Mouse (Mus musculus): ENCODE data around the gene Csk. TPM values are rescaled to one million over a fixed set of nuclear protein-coding genes. Genes with fewer than 3 reads are reported as not detected.

Csk gene
- polyA plus RNA-seq, 1 experiment: 66.2 TPM

- H3K79me2 ChIP-seq (ENCODE audit: control insufficient read depth, insufficient read depth): peaks cover 59% of the 10 kb centered on the region
Measured at GRCm38 (mm10) chr9:57644442-57644943, 8.9 kb downstream of the Csk start.

GRCm38 (mm10) chr9:57643856-57644180, 9.6 kb downstream of the Csk start:
- Histone ChIP-seq H3ac (ENCODE audit: control insufficient read depth, insufficient read length, low read depth) (peak overlapping the region; percentile 19), H3K79me2 (ENCODE audit: control insufficient read depth, insufficient read depth) (peaks cover 66% of the 10 kb centered on the region), H3K4me3 (ENCODE audit: insufficient read depth, poor library complexity, severe bottlenecking) (no peak overlapping the region), H3K27me3 (ENCODE audit: control insufficient read depth, insufficient read depth, insufficient read length) (no peaks in the 10 kb centered on the region), H3K79me3 (ENCODE audit: low read depth) (peaks cover 57% of the 10 kb centered on the region), H3K36me3 (ENCODE audit: control insufficient read depth, insufficient read depth) (peaks cover 7% of the 10 kb centered on the region)
- TF ChIP-seq MYOG (IDR thresholded peaks at IDR 0.05; ENCODE audit: control insufficient read depth, extremely low read depth, insufficient read length) (no peak), USF1 (IDR thresholded peaks at IDR 0.05; ENCODE audit: low read depth) (no peak), CEBPB (IDR thresholded peaks at IDR 0.05; ENCODE audit: low read depth) (no peak), MAX (IDR thresholded peaks at IDR 0.05) (no peak), CTCF (IDR thresholded peaks at IDR 0.05; ENCODE audit: control insufficient read depth, insufficient read depth, insufficient read length) (no peak), MYOD1 (IDR thresholded peaks at IDR 0.05; ENCODE audit: control insufficient read depth, insufficient read length, low read depth) (no peak), FOSL1 (IDR thresholded peaks at IDR 0.05; ENCODE audit: insufficient read depth, low read length, poor library complexity, severe bottlenecking) (no peak)

More at GRCm38 (mm10) chr9:57644442-57644943, 8.9 kb downstream of the Csk start:
- H3K36me3 ChIP-seq (ENCODE audit: control insufficient read depth, insufficient read depth): peaks cover 7% of the 10 kb centered on the region
- H3K79me3 ChIP-seq (ENCODE audit: low read depth): peaks cover 50% of the 10 kb centered on the region
- H3K27me3 ChIP-seq (ENCODE audit: control insufficient read depth, insufficient read depth, insufficient read length): no peaks in the 10 kb centered on the region
- TF ChIP-seq MYOD1 (IDR thresholded peaks at IDR 0.05; ENCODE audit: control insufficient read depth, insufficient read length, low read depth): no peak
- TF ChIP-seq USF1 (IDR thresholded peaks at IDR 0.05; ENCODE audit: low read depth): no peak
- no peak for TF ChIP-seq CTCF (IDR thresholded peaks at IDR 0.05; ENCODE audit: control insufficient read depth, insufficient read depth, insufficient read length)
- no peak for TF ChIP-seq MAX (IDR thresholded peaks at IDR 0.05)
- peak overlapping the region; percentile 98 for H3ac ChIP-seq (ENCODE audit: control insufficient read depth, insufficient read length, low read depth)
- H3K4me3 ChIP-seq (ENCODE audit: insufficient read depth, poor library complexity, severe bottlenecking): peak overlapping the region; percentile 79

DNA sequence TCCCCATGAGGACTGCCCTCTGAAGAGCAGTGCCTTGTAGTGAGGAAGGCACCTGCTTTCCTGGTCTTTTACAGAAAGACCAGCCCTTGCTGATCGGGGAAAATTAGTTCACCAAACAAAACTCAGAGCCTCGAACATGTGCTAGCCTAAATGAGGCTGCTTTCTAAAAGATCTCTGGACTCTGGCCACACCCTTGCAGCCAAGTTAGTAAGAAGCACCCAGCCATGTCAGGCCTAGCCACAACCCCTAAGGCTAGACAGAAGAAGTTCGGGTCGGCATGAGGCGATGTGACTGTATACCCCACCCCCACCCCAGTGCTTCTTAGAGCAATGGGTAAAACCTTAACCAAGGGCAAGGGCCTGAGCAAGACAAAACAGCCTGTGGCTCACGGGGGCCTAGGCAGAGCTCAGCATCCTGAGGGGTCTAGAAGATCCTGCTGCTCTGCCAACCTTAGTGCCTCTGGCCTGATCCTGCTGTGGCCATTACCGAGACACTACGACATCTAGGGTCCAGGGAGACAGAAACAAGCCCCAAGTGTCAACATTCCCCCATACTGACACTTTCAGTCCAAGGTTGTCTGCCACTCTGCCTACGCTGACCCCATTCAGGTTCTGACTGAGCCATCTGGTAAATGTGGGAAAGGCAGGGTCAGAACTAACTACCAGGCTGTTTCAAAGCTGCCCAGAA, 10.1 kb downstream of the Csk start:
- peaks cover 71% of the 10 kb centered on the region for H3K79me2 ChIP-seq (ENCODE audit: control insufficient read depth, insufficient read depth)
- no peak for TF ChIP-seq FOSL1 (IDR thresholded peaks at IDR 0.05; ENCODE audit: insufficient read depth, low read length, poor library complexity, severe bottlenecking)
- TF ChIP-seq MAX (IDR thresholded peaks at IDR 0.05): no peak
- no peak for TF ChIP-seq CEBPB (IDR thresholded peaks at IDR 0.05; ENCODE audit: low read depth)
- no peak for TF ChIP-seq CTCF (IDR thresholded peaks at IDR 0.05; ENCODE audit: control insufficient read depth, insufficient read depth, insufficient read length)
- no peak for TF ChIP-seq USF1 (IDR thresholded peaks at IDR 0.05; ENCODE audit: low read depth)
- no peak for TF ChIP-seq MYOG (IDR thresholded peaks at IDR 0.05; ENCODE audit: control insufficient read depth, extremely low read depth, insufficient read length)
- no peak for TF ChIP-seq MYOD1 (IDR thresholded peaks at IDR 0.05; ENCODE audit: control insufficient read depth, insufficient read length, low read depth)
- H3ac ChIP-seq (ENCODE audit: control insufficient read depth, insufficient read length, low read depth): peak overlapping the region; percentile 19
- H3K4me3 ChIP-seq (ENCODE audit: insufficient read depth, poor library complexity, severe bottlenecking): no peak overlapping the region
- H3K27me3 ChIP-seq (ENCODE audit: control insufficient read depth, insufficient read depth, insufficient read length): no peaks in the 10 kb centered on the region
- peaks cover 62% of the 10 kb centered on the region for H3K79me3 ChIP-seq (ENCODE audit: low read depth)
- peaks cover 7% of the 10 kb centered on the region for H3K36me3 ChIP-seq (ENCODE audit: control insufficient read depth, insufficient read depth)

DNA sequence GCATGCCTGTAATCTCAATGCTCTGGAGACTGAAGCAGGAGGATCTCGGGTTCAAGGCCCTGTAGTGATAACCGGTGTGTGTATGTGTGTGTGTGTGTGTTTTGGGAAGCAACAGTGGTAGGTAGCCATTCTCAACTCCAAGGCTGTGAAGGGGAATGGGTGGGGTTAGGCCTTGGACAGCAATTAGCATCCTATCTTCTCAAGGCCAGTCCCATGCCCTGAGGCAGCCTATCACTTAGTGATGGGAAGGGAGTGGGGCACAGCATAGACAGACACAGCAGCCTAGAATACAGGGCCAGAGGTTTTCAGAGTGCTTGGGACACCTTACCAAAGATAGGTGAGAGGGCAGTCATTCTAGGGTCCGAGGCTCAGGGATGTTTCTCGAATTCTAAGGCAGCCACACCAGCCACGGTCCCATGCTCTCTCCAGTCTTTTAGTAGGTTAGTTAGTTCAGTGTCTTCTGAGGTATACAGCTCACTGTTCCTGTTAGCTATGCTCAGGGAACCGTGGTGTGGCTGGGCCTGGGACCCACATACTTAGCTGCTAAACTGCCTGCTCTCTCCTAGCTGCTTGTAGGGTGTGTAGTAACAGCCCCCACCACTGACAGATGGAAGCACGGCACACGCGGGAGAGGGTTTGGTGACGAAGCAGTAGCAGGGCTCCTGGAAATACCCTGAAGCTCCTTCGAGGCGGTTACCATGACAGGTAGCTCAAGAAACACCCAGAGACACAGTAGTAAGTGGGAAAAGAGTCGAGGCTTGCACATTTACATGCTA, 11.5 kb downstream of the Csk start:
- no peaks in the 10 kb centered on the region for H3K27me3 ChIP-seq (ENCODE audit: control insufficient read depth, insufficient read depth, insufficient read length)
- H3K36me3 ChIP-seq (ENCODE audit: control insufficient read depth, insufficient read depth): peaks cover 7% of the 10 kb centered on the region
- no peak overlapping the region for H3ac ChIP-seq (ENCODE audit: control insufficient read depth, insufficient read length, low read depth)
- TF ChIP-seq CEBPB (IDR thresholded peaks at IDR 0.05; ENCODE audit: low read depth) (no peak), USF1 (IDR thresholded peaks at IDR 0.05; ENCODE audit: low read depth) (no peak), CTCF (IDR thresholded peaks at IDR 0.05; ENCODE audit: control insufficient read depth, insufficient read depth, insufficient read length) (no peak), FOSL1 (IDR thresholded peaks at IDR 0.05; ENCODE audit: insufficient read depth, low read length, poor library complexity, severe bottlenecking) (no peak), MYOG (IDR thresholded peaks at IDR 0.05; ENCODE audit: control insufficient read depth, extremely low read depth, insufficient read length) (no peak), MYOD1 (IDR thresholded peaks at IDR 0.05; ENCODE audit: control insufficient read depth, insufficient read length, low read depth) (no peak), MAX (IDR thresholded peaks at IDR 0.05) (no peak)
- H3K79me2 ChIP-seq (ENCODE audit: control insufficient read depth, insufficient read depth): peaks cover 84% of the 10 kb centered on the region
- H3K4me3 ChIP-seq (ENCODE audit: insufficient read depth, poor library complexity, severe bottlenecking): no peak overlapping the region
- peaks cover 75% of the 10 kb centered on the region for H3K79me3 ChIP-seq (ENCODE audit: low read depth)

- TF ChIP-seq MYOD1 (IDR thresholded peaks at IDR 0.05; ENCODE audit: control insufficient read depth, insufficient read length, low read depth) (no peak), CEBPB (IDR thresholded peaks at IDR 0.05; ENCODE audit: low read depth) (no peak), FOSL1 (IDR thresholded peaks at IDR 0.05; ENCODE audit: insufficient read depth, low read length, poor library complexity, severe bottlenecking) (no peak), CTCF (IDR thresholded peaks at IDR 0.05; ENCODE audit: control insufficient read depth, insufficient read depth, insufficient read length) (no peak), MYOG (IDR thresholded peaks at IDR 0.05; ENCODE audit: control insufficient read depth, extremely low read depth, insufficient read length) (no peak), USF1 (IDR thresholded peaks at IDR 0.05; ENCODE audit: low read depth) (no peak), MAX (IDR thresholded peaks at IDR 0.05) (no peak)
- H3K36me3 ChIP-seq (ENCODE audit: control insufficient read depth, insufficient read depth): peaks cover 7% of the 10 kb centered on the region
- H3K27me3 ChIP-seq (ENCODE audit: control insufficient read depth, insufficient read depth, insufficient read length): no peaks in the 10 kb centered on the region
- H3K4me3 ChIP-seq (ENCODE audit: insufficient read depth, poor library complexity, severe bottlenecking): no peak overlapping the region
- peaks cover 93% of the 10 kb centered on the region for H3K79me2 ChIP-seq (ENCODE audit: control insufficient read depth, insufficient read depth)
- H3K79me3 ChIP-seq (ENCODE audit: low read depth): peaks cover 85% of the 10 kb centered on the region
- H3ac ChIP-seq (ENCODE audit: control insufficient read depth, insufficient read length, low read depth): no peak overlapping the region
Measured at GRCm38 (mm10) chr9:57641022-57641421, 12.4 kb downstream of the Csk start.

Data from C2C12 (cell line).